Mouse (Mus musculus): ENCODE data around the gene Klf16. TPM values are rescaled to one million over a fixed set of nuclear protein-coding genes. Genes with fewer than 3 reads are reported as not detected.
"Not testable (repeated sequence)": the region's sequence is repeated elsewhere in the genome, so short reads cannot be mapped to it uniquely, and the experiment has no call there.

The Klf16 gene
- polyA plus RNA-seq, 1 experiment, result 19.9 TPM

DNA sequence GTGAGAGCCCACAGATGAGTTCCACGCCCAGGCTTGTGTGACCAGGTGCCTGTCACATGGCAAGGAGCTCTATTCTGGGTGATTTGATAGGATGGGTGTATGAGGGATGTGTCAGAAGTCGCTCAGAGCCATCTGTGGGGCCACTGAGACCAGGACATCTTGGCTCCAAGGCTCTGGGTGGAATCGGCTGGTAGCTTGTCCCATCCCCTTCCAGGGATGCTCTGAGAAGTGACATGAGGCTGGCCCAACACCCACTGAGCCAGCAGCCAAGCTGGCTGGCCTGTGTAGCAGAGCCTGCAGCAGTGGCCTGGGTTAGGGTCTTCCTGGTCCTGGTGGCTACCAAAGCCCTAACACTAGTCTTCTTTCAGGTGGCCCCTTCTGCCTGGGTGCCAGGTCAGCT, 31.3 kb upstream of the Klf16 start:
- no peak for TF ChIP-seq TAL1 (IDR thresholded peaks at IDR 0.05; ENCODE audit: low read length)
- TF ChIP-seq GATA1 (IDR thresholded peaks at IDR 0.05; ENCODE audit: low read length), result no peak
- peaks cover 80% of the 10 kb centered on the region for H3K4me1 ChIP-seq (ENCODE audit: control insufficient read depth)
- H3K36me3 ChIP-seq (ENCODE audit: control insufficient read depth), result peaks cover 93% of the 10 kb centered on the region
- no peaks in the 10 kb centered on the region for H3K27me3 ChIP-seq (ENCODE audit: control insufficient read depth)
- H3K9me3 ChIP-seq (ENCODE audit: control insufficient read depth, low read length), result peaks cover 7% of the 10 kb centered on the region
- H3K4me3 ChIP-seq (replicated peaks), result no peak overlapping the region

DNA sequence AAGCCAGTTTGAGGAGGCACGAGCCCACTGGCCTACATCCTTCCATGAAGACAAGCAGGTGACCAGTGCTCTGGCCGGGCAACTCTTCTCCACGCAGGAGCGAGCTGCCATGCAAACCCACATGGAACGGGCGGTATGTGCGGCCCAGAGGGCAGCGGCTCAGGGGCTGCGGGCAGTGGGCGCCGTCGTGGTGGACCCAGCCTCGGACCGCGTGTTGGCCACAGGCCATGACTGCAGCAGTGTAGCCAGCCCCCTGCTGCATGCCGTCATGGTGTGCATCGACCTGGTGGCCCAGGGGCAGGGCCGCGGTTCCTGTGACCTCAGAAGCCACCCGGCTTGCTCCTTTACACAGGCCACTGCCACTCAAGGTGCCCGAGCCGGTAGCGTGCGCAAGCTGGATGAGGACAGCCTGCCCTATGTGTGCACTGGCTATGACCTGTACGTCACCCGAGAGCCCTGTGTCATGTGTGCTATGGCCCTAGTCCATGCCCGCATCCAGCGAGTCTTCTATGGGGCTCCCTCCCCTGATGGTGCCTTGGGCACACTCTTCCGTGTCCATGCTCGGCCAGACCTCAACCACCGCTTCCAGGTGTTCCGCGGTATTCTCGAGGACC, 29.7 kb upstream of the Klf16 start:
- Histone ChIP-seq H3K4me1 (ENCODE audit: control insufficient read depth) (peaks cover 95% of the 10 kb centered on the region), H3K9me3 (ENCODE audit: control insufficient read depth, low read length) (peaks cover 7% of the 10 kb centered on the region), H3K4me3 (replicated peaks) (no peak overlapping the region), H3K36me3 (ENCODE audit: control insufficient read depth) (peaks cover 77% of the 10 kb centered on the region), H3K27me3 (ENCODE audit: control insufficient read depth) (no peaks in the 10 kb centered on the region)
- TF ChIP-seq GATA1 (IDR thresholded peaks at IDR 0.05; ENCODE audit: low read length) (no peak), TAL1 (IDR thresholded peaks at IDR 0.05; ENCODE audit: low read length) (no peak)

DNA sequence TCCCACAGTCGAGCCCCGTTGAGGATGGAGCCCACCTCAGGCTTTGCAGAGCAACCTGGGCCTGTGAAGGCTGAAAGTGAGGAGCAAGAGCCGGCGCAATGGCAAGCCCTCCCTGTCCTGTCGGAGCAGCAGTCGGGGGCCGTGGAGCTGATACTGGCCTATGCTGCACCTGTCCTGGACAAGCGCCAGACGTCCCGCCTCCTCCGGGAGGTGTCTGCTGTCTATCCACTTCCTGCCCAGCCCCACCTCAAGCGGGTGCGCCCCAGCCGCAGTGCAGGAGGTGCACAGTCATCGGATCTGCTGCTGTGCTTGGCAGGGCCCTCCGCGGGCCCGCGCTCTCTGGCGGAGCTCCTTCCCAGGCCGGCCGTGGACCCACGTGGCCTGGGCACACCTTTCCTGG, 29.2 kb upstream of the Klf16 start:
- peaks cover 72% of the 10 kb centered on the region for H3K36me3 ChIP-seq (ENCODE audit: control insufficient read depth)
- no peaks in the 10 kb centered on the region for H3K27me3 ChIP-seq (ENCODE audit: control insufficient read depth)
- H3K4me1 ChIP-seq (ENCODE audit: control insufficient read depth), result peaks cover 97% of the 10 kb centered on the region

DNA sequence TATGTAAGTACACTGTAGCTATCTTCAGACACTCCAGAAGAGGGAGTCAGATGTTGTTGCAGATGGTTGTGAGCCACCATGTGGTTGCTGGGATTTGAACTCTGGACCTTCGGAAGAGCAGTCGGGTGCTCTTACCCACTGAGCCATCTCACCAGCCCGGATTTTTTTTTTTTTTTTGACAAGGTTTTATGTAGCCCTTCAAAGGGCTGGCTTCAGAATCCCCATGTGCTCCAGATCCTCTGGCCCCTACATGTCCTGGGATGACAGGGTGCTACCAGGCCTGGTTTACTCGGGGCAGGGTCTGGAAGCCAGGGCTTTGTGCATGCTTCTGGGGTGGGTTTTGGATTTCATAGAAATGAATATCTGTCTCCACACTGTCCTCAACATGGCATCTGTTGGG, 28.6 kb upstream of the Klf16 start, which contains the start of gene Gm49322:
Gene Gm49322 (plus strand): TSS at position 301 of the 400 bp plus-strand sequence.
- peaks cover 97% of the 10 kb centered on the region for H3K4me1 ChIP-seq (ENCODE audit: control insufficient read depth)
- H3K36me3 ChIP-seq (ENCODE audit: control insufficient read depth), result peaks cover 66% of the 10 kb centered on the region
- peak within 1 kb of the TSS; percentile 70 for H3K4me3 ChIP-seq (replicated peaks)
- H3K27me3 ChIP-seq (ENCODE audit: control insufficient read depth); H3K9me3 ChIP-seq (ENCODE audit: control insufficient read depth, low read length): not testable (repeated sequence)

More for the DNA sequence above, 29.2 kb upstream of the Klf16 start:
- peaks cover 7% of the 10 kb centered on the region for H3K9me3 ChIP-seq (ENCODE audit: control insufficient read depth, low read length)
- H3K4me3 ChIP-seq (replicated peaks), result no peak overlapping the region
- no peak for TF ChIP-seq TAL1 (IDR thresholded peaks at IDR 0.05; ENCODE audit: low read length)
- no peak for TF ChIP-seq GATA1 (IDR thresholded peaks at IDR 0.05; ENCODE audit: low read length)

DNA sequence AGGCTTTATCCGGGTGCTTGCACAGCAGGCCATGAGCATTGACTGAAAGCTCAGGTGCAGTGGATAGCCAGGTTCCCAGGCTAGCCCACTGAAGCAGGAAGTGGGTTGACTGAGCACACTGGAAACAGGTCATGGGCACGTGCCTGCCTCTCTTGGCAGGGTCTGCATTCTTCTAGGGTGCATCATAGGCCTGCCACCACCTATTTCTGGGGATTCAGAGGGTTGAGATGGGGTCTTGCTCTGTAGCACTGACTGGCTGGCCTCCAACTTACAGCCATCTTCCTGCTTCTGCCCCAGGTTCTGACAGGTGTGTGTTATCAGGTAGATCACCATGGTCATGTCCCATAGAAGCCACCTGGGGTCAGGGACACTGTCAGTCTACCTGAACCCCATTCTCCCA, 27.9 kb upstream of the Klf16 start:
- H3K4me3 ChIP-seq (replicated peaks), result peak overlapping the region; percentile 70
- H3K36me3 ChIP-seq (ENCODE audit: control insufficient read depth), result peaks cover 59% of the 10 kb centered on the region
- peaks cover 92% of the 10 kb centered on the region for H3K4me1 ChIP-seq (ENCODE audit: control insufficient read depth)
- peaks cover 7% of the 10 kb centered on the region for H3K9me3 ChIP-seq (ENCODE audit: control insufficient read depth, low read length)
- no peaks in the 10 kb centered on the region for H3K27me3 ChIP-seq (ENCODE audit: control insufficient read depth)
- TF ChIP-seq GATA1 (IDR thresholded peaks at IDR 0.05; ENCODE audit: low read length) (no peak), TAL1 (IDR thresholded peaks at IDR 0.05; ENCODE audit: low read length) (no peak)

DNA sequence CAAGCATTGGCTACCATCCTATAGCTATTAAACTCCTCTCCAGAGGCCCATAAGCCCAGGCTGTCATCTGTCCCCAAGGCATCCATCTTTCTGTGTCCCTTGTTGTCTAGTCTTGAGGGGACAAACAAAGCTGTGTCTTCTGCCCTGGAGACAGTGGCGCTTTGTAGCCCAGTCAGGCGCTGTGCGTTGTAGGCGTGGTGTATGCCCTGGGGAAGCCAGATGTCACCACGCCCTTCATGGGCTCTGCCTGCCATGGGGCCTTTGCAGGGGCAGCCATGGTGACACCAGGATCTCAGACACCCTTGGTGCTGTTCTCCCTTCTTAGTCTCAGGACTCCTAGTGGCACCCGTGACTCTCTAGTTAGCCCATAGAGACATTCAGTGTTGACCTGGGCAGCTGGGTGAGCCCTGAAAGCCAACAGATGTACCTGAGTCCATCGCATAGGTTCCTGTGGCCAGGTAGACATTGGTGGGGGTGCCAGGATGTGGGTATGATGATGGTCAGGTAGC, 26.9 kb upstream of the Klf16 start:
- Histone ChIP-seq H3K27me3 (ENCODE audit: control insufficient read depth) (no peaks in the 10 kb centered on the region), H3K9me3 (ENCODE audit: control insufficient read depth, low read length) (peaks cover 7% of the 10 kb centered on the region), H3K4me1 (ENCODE audit: control insufficient read depth) (peaks cover 89% of the 10 kb centered on the region), H3K36me3 (ENCODE audit: control insufficient read depth) (peaks cover 50% of the 10 kb centered on the region), H3K4me3 (replicated peaks) (peak overlapping the region; percentile 70)
- no peak for TF ChIP-seq GATA1 (IDR thresholded peaks at IDR 0.05; ENCODE audit: low read length)
- no peak for TF ChIP-seq TAL1 (IDR thresholded peaks at IDR 0.05; ENCODE audit: low read length)

DNA sequence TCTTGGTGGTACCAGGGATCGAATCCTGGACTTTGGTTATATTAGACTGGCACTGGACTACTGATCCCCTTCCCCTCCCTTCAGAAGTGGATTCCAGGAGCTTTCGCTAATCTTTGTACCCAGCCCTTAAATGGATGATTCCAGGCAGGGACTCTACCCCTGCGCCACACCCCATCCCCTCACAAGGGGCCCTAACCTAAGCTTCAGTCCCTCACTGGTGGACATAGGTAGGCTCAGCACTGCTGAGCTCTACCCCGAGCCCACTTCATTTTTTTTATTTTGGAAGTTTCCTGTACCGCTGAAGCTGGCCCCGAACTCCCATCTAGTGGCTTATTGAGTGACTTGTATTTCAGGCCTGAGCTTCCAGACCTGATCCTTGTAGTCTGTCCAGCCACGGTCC, 26.2 kb upstream of the Klf16 start:
- Histone ChIP-seq H3K27me3 (ENCODE audit: control insufficient read depth) (no peaks in the 10 kb centered on the region), H3K9me3 (ENCODE audit: control insufficient read depth, low read length) (peaks cover 7% of the 10 kb centered on the region), H3K4me3 (replicated peaks) (peak overlapping the region; percentile 70), H3K36me3 (ENCODE audit: control insufficient read depth) (peaks cover 43% of the 10 kb centered on the region), H3K4me1 (ENCODE audit: control insufficient read depth) (peaks cover 89% of the 10 kb centered on the region)
- TF ChIP-seq TAL1 (IDR thresholded peaks at IDR 0.05; ENCODE audit: low read length) (no peak), GATA1 (IDR thresholded peaks at IDR 0.05; ENCODE audit: low read length) (no peak)

DNA sequence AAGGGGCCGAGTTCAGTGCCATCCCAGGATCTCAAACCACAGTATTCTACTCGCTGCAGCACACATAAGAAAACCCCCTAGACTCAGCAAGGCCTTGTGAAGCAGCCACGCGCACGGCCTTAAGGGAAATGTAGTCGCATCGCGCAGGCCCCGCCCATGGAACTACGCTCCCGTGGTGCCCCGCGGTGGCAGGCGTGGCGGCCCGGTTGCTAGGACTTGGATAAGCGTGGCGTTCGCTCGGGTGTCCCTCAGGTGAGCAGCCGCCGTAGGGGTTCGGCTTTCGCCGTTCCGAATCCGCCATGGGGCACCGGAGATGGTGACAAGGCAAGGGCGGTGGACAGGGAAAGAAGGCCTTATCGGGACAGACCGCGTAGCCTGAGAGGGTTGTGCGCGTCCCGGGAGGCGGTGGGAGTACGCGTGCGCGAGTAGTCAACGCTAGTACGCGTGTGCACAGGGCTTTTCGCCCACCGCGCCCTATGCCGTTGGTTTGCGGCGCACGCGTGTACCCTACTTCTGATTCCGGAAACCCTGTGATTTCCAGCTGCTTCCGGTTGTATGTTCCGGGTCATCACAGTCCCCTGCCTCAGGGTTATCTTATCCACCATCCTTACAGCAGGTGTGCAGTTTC, 25.7 kb upstream of the Klf16 start, which contains the start of the genes Scamp4 and Adat3:
Gene Scamp4 (plus strand): TSS at position 175 of the 628 bp plus-strand sequence.
Gene Adat3 (plus strand): TSS at position 183 of the 628 bp plus-strand sequence.
- Histone ChIP-seq H3K4me1 (ENCODE audit: control insufficient read depth) (peaks cover 89% of the 10 kb centered on the region), H3K27me3 (ENCODE audit: control insufficient read depth) (no peaks in the 10 kb centered on the region), H3K9me3 (ENCODE audit: control insufficient read depth, low read length) (peaks cover 7% of the 10 kb centered on the region), H3K4me3 (replicated peaks) (peak within 1 kb of the TSS; percentile 70), H3K36me3 (ENCODE audit: control insufficient read depth) (peaks cover 37% of the 10 kb centered on the region)
- TF ChIP-seq GATA1 (IDR thresholded peaks at IDR 0.05; ENCODE audit: low read length), result 0 out of 2 replicates have a peak, but pooled peaks have one; percentile 4
- TF ChIP-seq TAL1 (IDR thresholded peaks at IDR 0.05; ENCODE audit: low read length), result no peak

DNA sequence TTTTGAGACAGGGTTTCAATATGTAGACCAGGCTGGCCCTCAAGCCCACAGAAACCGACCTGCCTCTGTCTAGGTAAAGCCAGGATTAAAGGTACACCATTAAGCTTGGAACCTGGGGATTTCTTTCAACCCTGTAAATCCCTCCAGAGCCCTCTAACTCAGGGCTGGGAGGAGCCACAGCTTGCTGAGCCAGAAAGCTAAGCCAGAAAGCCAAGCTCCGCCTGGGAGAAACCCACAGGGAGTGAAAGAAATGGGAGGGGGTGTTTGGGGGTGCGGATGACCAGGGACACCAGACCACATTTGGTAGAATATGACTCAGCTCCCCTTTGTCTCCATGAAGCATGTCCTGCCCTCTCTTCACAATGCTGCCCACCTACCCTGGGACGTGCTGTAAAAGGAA, 19.2 kb upstream of the Klf16 start:
- Histone ChIP-seq H3K4me3 (replicated peaks) (no peak overlapping the region), H3K4me1 (ENCODE audit: control insufficient read depth) (peaks cover 60% of the 10 kb centered on the region), H3K9me3 (ENCODE audit: control insufficient read depth, low read length) (no peaks in the 10 kb centered on the region), H3K36me3 (ENCODE audit: control insufficient read depth) (no peaks in the 10 kb centered on the region), H3K27me3 (ENCODE audit: control insufficient read depth) (no peaks in the 10 kb centered on the region)
- no peak for TF ChIP-seq GATA1 (IDR thresholded peaks at IDR 0.05; ENCODE audit: low read length)
- TF ChIP-seq TAL1 (IDR thresholded peaks at IDR 0.05; ENCODE audit: low read length), result no peak

Measured in erythroblast, embryonic 14.5 days (primary cell).